Mouse (Mus musculus): ENCODE data around the gene Axin2.

Axin2 gene

GRCm38 (mm10) chr11:108920158-108920635, at the start of gene Axin2:
TSS of gene Axin2 (plus strand) at chr11:108920349.
- 2% methylated on average over 52 of the region's 53 CpGs for WGBS

- WGBS: 92% methylated on average over 1 of the region's 1 CpGs
Observed at GRCm38 (mm10) chr11:108871284-108871683, 48.9 kb upstream of the Axin2 start.

- WGBS: 95% methylated on average over 3 of the region's 3 CpGs
Observed at GRCm38 (mm10) chr11:108871748-108872147, 48.4 kb upstream of the Axin2 start.

GRCm38 (mm10) chr11:108876633-108877205, 43.4 kb upstream of the Axin2 start:
- WGBS: 84% methylated on average over 7 of the region's 7 CpGs

GRCm38 (mm10) chr11:108877520-108877919, 42.6 kb upstream of the Axin2 start:
- 94% methylated on average over 5 of the region's 5 CpGs for WGBS

- 93% methylated on average over 4 of the region's 4 CpGs for WGBS
Observed at GRCm38 (mm10) chr11:108880546-108880945, 39.6 kb upstream of the Axin2 start.

- 92% methylated on average over 5 of the region's 5 CpGs for WGBS
Observed at GRCm38 (mm10) chr11:108881662-108882061, 38.5 kb upstream of the Axin2 start.

- WGBS: 68% methylated on average over 19 of the region's 19 CpGs
Observed at GRCm38 (mm10) chr11:108885276-108885896, 34.8 kb upstream of the Axin2 start.

GRCm38 (mm10) chr11:108886060-108886459, 34.1 kb upstream of the Axin2 start:
- WGBS: 70% methylated on average over 8 of the region's 8 CpGs

- WGBS: 53% methylated on average over 11 of the region's 11 CpGs
Observed at GRCm38 (mm10) chr11:108889121-108889520, 31.0 kb upstream of the Axin2 start.

GRCm38 (mm10) chr11:108890544-108890943, 29.6 kb upstream of the Axin2 start:
- WGBS: 39% methylated on average over 16 of the region's 16 CpGs

GRCm38 (mm10) chr11:108891111-108891870, 28.9 kb upstream of the Axin2 start:
- WGBS: 17% methylated on average over 17 of the region's 17 CpGs

GRCm38 (mm10) chr11:108891871-108892380, 28.2 kb upstream of the Axin2 start:
- WGBS: 28% methylated on average over 21 of the region's 21 CpGs

GRCm38 (mm10) chr11:108892406-108892805, 27.7 kb upstream of the Axin2 start:
- WGBS: 62% methylated on average over 5 of the region's 7 CpGs

- WGBS: 83% methylated on average over 12 of the region's 12 CpGs
Observed at GRCm38 (mm10) chr11:108893232-108893790, 26.8 kb upstream of the Axin2 start.

GRCm38 (mm10) chr11:108893855-108894510, 26.2 kb upstream of the Axin2 start:
- WGBS: 69% methylated on average over 10 of the region's 10 CpGs

- 83% methylated on average over 4 of the region's 4 CpGs for WGBS
Observed at GRCm38 (mm10) chr11:108897034-108897433, 23.1 kb upstream of the Axin2 start.

GRCm38 (mm10) chr11:108898063-108898462, 22.1 kb upstream of the Axin2 start:
- WGBS: 77% methylated on average over 9 of the region's 9 CpGs

- WGBS: 85% methylated on average over 6 of the region's 6 CpGs
Observed at GRCm38 (mm10) chr11:108898483-108898882, 21.7 kb upstream of the Axin2 start.

- 60% methylated on average over 10 of the region's 10 CpGs for whole genome bisulfite sequencing
Observed at GRCm38 (mm10) chr11:108900718-108901488, 19.2 kb upstream of the Axin2 start.

- WGBS: 69% methylated on average over 7 of the region's 7 CpGs
Observed at GRCm38 (mm10) chr11:108901670-108902069, 18.5 kb upstream of the Axin2 start.
